Mouse (Mus musculus): ENCODE results near the gene Apex2. TPM values are rescaled to one million over a fixed set of nuclear protein-coding genes. Genes with fewer than 3 reads are reported as not detected.

Apex2 gene
- polyA plus RNA-seq, 1 experiment from 2014 or later, result 20.7 TPM

DNA sequence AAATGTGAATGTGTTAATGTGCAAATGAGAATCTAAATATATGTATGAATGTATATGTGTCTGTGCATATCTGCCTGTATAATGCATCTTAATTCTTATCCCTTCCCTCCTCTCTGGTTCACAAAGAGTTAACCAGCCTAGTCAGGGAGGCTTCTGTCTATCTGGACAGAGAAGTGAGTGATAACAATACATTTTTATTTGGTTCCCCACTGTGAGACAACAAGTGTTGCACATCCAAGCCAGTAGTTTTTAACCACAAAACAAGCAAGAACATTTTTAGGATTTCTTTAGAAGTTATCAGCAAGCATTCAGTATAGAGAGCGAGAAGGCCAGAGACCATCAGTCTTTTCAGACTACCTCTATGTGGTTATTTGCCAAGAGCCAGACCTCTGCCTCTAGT lies 118.3 kb downstream of the Apex2 start:
- H3K4me2 ChIP-seq, result no peak overlapping the region
- H3K4me1 ChIP-seq (replicated peaks; ENCODE audit: control insufficient read depth, insufficient read depth, low read length), result no peaks in the 10 kb centered on the region
- no peak for ATAC-seq (replicated peaks; ENCODE audit: low FRiP score)
- H3K27ac ChIP-seq (ENCODE audit: low read depth, low read length), result no peak overlapping the region
- H3K9ac ChIP-seq (ENCODE audit: low read depth, low read length), result no peak overlapping the region
- no peaks in the 10 kb centered on the region for H3K27me3 ChIP-seq (replicated peaks; ENCODE audit: control insufficient read depth, insufficient read depth, low read length)
- WGBS, result 74% methylated on average over 1 of the region's 1 CpGs
- H3K36me3 ChIP-seq (ENCODE audit: control insufficient read depth, insufficient read depth, low read length), result no peaks in the 10 kb centered on the region
- H3K4me3 ChIP-seq (ENCODE audit: low read depth, low read length), result no peak overlapping the region
- no peak for DNase-seq (ENCODE audit: low spot score)
- H3K9me3 ChIP-seq (ENCODE audit: control insufficient read depth, low read length), result no peaks in the 10 kb centered on the region

Small RNAs within 50 kb of the gene (microRNA-seq; reads per million reads assigned to microRNA genes)
- not detected for gene Mir3620 (ENCODE audit: borderline number of aligned reads)

Other genes starting within 250 kb of the Apex2 start
- gene Tmem29, start 130.7 kb downstream of the Apex2 start, polyA plus RNA-seq (2014; fragmentation: Nextera tagmentation; extraction: Ambion mirVana), result 24.2 and 28.1 TPM in 2 replicates
- 170 and 201 TPM in 2 replicates for gene Alas2, start 42.5 kb downstream of the Apex2 start, polyA plus RNA-seq (2014; fragmentation: Nextera tagmentation; extraction: Ambion mirVana)
- 8.5 and 10.3 TPM in 2 replicates for gene Pfkfb1, start 1.6 kb downstream of the Apex2 start, polyA plus RNA-seq (2014; fragmentation: Nextera tagmentation; extraction: Ambion mirVana)
- 10.1 and 14.2 TPM in 2 replicates for gene Tro, start 67.7 kb upstream of the Apex2 start, polyA plus RNA-seq (2014; fragmentation: Nextera tagmentation; extraction: Ambion mirVana)
- 198 and 202 TPM in 2 replicates for gene Maged2, start 224.5 kb upstream of the Apex2 start, polyA plus RNA-seq (2014; fragmentation: Nextera tagmentation; extraction: Ambion mirVana)